Mouse (Mus musculus) gonadal fat pad, adult 2 months (tissue): Measurements from ENCODE around the gene Dmrt3. TPM values are rescaled to one million over a fixed set of nuclear protein-coding genes. Genes with fewer than 3 reads are reported as not detected.

Source experiments
- polyA plus RNA-seq: library from polyadenylated mRNA; depleted of rRNA; stranded (reverse); fragments of >200 nt; gene quantifications from 2 replicates; pipeline ENCODE4 v1.2.3, GENCODE M21; 2012; rRNA removed

Dmrt3 gene
- polyA plus RNA-seq, 1 experiment: not detected

Other genes starting within 250 kb of the Dmrt3 start
- not detected in 2 replicates for gene Dmrt1, start 104.7 kb upstream of the Dmrt3 start, polyA plus RNA-seq
- gene Dmrt2, start 62.1 kb downstream of the Dmrt3 start, polyA plus RNA-seq: 18.6 and 38.1 TPM in 2 replicates